Mouse (Mus musculus): ENCODE measurements around the gene Rbm20. TPM values are rescaled to one million over a fixed set of nuclear protein-coding genes. Genes with fewer than 3 reads are reported as not detected.
A peak's percentile ranks its signal among the peaks of the same experiment; 100 is the strongest.
"Not testable (repeated sequence)": the region's sequence is repeated elsewhere in the genome, so short reads cannot be mapped to it uniquely, and the experiment has no call there.

Rbm20 gene
- polyA plus RNA-seq, 1 experiment from 2014 or later = 2.5 TPM

DNA sequence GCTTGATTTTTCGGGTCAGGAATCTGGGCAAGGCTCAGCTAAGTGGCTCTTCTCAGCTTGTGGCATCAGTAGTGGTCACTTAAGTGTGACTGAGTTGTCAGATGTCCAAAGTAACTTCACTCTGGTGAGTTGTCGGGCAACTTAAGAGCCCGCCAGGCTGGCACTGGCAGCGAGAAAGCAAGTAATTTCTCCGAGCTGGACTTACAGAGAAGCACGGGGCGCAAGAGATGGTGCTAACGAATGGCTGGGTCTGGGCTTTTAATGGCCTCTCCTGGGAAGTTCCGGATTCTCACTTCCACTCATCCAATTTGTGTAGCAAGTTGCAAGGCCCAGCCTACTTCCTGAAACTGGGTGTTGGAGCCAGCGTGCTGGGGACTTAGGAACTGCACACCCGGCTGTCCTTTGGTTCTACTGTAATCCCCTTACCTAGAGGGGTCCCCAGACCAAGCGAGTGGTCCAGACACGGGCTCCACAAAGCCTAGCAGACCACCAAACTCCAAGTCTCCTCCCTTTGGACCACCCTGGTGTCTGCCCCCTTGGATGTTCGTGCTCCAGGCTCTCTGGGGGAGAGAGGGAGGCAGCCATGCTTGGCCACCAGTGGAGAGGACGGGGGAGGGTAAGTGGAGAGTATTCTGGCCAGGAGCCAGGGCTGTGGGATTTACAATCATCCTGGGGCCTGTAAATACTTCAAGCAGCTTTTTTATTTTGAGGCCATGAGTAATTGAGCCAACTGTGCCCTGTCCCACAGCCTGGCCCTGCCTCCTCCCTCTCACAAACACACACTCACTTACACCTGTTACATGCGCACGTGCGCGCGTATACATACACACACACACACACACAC lies 23.3 kb upstream of the Rbm20 start:
- WGBS = 64% methylated on average over 20 of the region's 20 CpGs
- H3K27ac ChIP-seq (replicated peaks) = no peak overlapping the region
- TF ChIP-seq EP300 (optimal IDR thresholded peaks at IDR 0.05) (no peak), CTCF (IDR thresholded peaks at IDR 0.05; ENCODE audit: low read depth) (no peak)
- no peak overlapping the region for H3K4me2 ChIP-seq (replicated peaks; ENCODE audit: low read depth)
- peak; percentile 30 for ATAC-seq (ENCODE audit: low FRiP score, low TSS enrichment)
- no peak overlapping the region for H3K4me3 ChIP-seq (ENCODE audit: low read depth, low read length)
- DNase-seq (ENCODE audit: low spot score) = no peak
- H3K4me1 ChIP-seq (replicated peaks; ENCODE audit: control insufficient read depth, insufficient read depth) = peaks cover 4% of the 10 kb centered on the region
- no peaks in the 10 kb centered on the region for H3K27me3 ChIP-seq (ENCODE audit: control insufficient read depth, insufficient read depth, low read length)
- H3K9ac ChIP-seq (ENCODE audit: low read length) = no peak overlapping the region
- H3K9me3 ChIP-seq (ENCODE audit: control insufficient read depth, low read length) = no peaks in the 10 kb centered on the region
- H3K36me3 ChIP-seq (ENCODE audit: control insufficient read depth, insufficient read depth, low read length) = no peaks in the 10 kb centered on the region

DNA sequence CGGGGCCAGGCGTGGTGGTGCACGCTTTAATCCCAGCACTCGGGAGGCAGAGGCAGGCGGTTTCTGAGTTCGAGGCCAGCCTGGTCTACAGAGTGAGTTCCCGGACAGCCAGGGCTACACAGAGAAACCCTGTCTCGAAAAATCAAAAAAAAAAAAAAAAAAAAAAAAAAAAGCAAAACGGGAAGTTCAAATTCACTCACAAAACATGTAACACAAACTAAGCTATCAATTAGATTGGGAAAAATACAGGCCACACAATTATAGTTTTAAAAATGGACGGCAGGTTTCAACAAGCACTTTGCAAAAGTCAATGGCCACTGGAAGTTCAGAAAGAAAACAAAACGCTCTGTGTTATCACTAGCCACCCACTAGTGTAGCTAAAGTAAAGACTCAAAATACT lies 20.7 kb upstream of the Rbm20 start:
- ATAC-seq (ENCODE audit: low FRiP score, low TSS enrichment); H3K9me3 ChIP-seq (ENCODE audit: control insufficient read depth, low read length); H3K27me3 ChIP-seq (ENCODE audit: control insufficient read depth, insufficient read depth, low read length); H3K9ac ChIP-seq (ENCODE audit: low read length); H3K27ac ChIP-seq (replicated peaks); H3K4me1 ChIP-seq (replicated peaks; ENCODE audit: control insufficient read depth, insufficient read depth); H3K4me2 ChIP-seq (replicated peaks; ENCODE audit: low read depth); DNase-seq (ENCODE audit: low spot score); H3K36me3 ChIP-seq (ENCODE audit: control insufficient read depth, insufficient read depth, low read length); H3K4me3 ChIP-seq (ENCODE audit: low read depth, low read length): not testable (repeated sequence)
- 84% methylated on average over 11 of the region's 11 CpGs for whole genome bisulfite sequencing

DNA sequence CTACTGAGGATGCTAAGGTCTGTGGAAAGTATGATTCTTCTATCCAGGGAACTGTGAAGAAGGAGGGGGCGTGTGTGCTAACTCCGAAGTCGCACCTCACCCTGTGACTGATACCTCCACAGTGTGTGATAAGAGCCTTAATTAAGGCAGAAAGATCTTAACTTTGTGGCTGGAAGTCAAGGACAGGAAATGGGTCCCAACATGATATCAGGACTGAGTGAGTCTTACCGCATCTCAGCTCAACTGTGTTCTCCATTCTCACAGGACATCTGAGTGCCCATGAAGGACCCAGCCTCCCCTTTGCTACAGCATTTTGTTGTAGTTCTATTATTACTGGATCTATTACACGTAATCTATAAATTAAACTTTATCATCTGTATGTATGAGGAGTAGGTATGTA lies 19.7 kb upstream of the Rbm20 start:
- Histone ChIP-seq H3K9me3 (ENCODE audit: control insufficient read depth, low read length) (no peaks in the 10 kb centered on the region), H3K4me1 (replicated peaks; ENCODE audit: control insufficient read depth, insufficient read depth) (no peaks in the 10 kb centered on the region; the same call in 1 of the 2 replicates), H3K9ac (ENCODE audit: low read length) (no peak overlapping the region), H3K36me3 (ENCODE audit: control insufficient read depth, insufficient read depth, low read length) (no peaks in the 10 kb centered on the region), H3K4me3 (ENCODE audit: low read depth, low read length) (no peak overlapping the region), H3K4me2 (replicated peaks; ENCODE audit: low read depth) (no peak overlapping the region), H3K27me3 (ENCODE audit: control insufficient read depth, insufficient read depth, low read length) (no peaks in the 10 kb centered on the region), H3K27ac (replicated peaks) (no peak overlapping the region)
- WGBS = 63% methylated on average over 5 of the region's 5 CpGs
- DNase-seq (ENCODE audit: low spot score) (peak; percentile 2), ATAC-seq (ENCODE audit: low FRiP score, low TSS enrichment) (no peak)
- TF ChIP-seq EP300 (optimal IDR thresholded peaks at IDR 0.05) (no peak), CTCF (IDR thresholded peaks at IDR 0.05; ENCODE audit: low read depth) (no peak)

DNA sequence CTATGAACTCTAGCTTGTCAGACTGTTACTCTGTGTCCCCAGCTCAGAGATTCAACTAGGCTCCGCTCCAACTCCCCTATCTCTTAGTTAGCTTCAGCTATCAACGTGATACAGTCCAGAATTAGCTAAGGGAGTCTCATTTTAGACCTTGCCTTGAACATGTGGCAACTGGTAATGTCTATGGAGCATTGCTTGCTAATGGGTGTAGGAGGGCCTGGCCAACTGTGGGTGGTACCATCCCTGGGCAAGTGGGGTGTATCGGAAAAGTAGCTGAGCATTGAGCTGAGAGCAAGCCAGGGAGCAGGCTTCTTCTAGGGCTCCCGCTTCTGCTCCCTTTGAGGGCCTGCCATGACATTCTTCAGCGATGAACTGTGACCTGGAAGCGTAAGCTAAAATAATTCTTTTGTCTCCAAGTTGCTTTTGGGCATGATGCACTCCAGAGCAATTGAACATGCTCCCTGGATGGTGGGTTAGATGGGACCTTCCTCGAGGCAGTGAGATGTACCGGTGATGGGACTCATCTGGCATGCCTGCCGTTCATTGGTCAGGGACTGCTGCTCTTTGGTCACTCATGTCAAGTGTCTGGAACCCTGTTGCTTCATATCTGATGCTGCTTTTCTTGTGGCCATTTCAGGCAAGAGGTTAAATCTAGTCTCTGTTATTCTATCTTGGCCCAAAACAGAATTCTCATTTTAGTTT lies 16.2 kb upstream of the Rbm20 start:
- Histone ChIP-seq H3K27ac (replicated peaks) (no peak overlapping the region), H3K4me3 (ENCODE audit: low read depth, low read length) (no peak overlapping the region), H3K4me2 (replicated peaks; ENCODE audit: low read depth) (no peak overlapping the region), H3K36me3 (ENCODE audit: control insufficient read depth, insufficient read depth, low read length) (no peaks in the 10 kb centered on the region), H3K4me1 (replicated peaks; ENCODE audit: control insufficient read depth, insufficient read depth) (no peaks in the 10 kb centered on the region; the same call in 1 of the 2 replicates), H3K9ac (ENCODE audit: low read length) (no peak overlapping the region), H3K9me3 (ENCODE audit: control insufficient read depth, low read length) (no peaks in the 10 kb centered on the region), H3K27me3 (ENCODE audit: control insufficient read depth, insufficient read depth, low read length) (no peaks in the 10 kb centered on the region)
- DNase-seq (ENCODE audit: low spot score) (no peak), ATAC-seq (ENCODE audit: low FRiP score, low TSS enrichment) (no peak)
- WGBS = 82% methylated on average over 9 of the region's 9 CpGs
- TF ChIP-seq EP300 (optimal IDR thresholded peaks at IDR 0.05) (no peak), CTCF (IDR thresholded peaks at IDR 0.05; ENCODE audit: low read depth) (no peak)

DNA sequence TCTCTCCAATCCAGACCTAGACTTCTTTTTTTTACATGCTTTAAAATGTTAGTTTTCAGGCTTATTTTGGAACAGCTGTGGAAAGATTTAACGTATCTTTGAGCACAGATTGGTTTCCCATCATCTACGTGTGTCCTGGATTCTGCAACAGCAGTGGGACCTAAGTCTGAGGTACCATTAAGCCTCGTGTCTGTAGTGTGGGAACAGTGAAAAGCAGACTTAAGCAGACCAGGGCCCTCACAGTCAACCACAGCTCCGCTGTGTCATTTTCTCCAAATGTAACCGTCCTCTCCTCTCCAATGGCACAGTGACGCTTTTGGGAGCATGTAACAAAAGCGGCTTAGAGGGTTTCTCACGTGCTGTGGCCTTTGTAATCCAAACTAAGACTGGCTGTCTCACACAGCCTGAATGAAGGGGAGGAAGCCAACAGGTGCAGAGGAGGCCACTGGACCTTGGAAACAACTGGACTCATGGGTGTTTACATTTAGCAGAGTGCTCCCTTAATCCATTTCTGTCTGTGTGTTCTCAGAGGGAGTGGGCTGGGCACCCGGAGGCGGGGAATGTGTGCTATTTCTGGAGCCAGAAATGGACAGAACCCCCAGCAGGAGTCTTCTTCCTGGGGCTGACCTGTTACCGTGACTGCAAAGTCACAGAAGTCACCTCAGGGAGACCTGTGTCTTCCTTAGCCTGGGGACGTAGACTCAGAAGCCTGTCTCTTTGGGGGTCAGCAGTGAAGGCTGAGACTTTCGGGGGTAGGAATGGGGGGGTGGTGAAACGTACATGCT lies 15.0 kb upstream of the Rbm20 start:
- H3K36me3 ChIP-seq (ENCODE audit: control insufficient read depth, insufficient read depth, low read length) = no peaks in the 10 kb centered on the region
- DNase-seq (ENCODE audit: low spot score) (no peak), ATAC-seq (ENCODE audit: low FRiP score, low TSS enrichment) (no peak)
- H3K4me1 ChIP-seq (replicated peaks; ENCODE audit: control insufficient read depth, insufficient read depth) = no peaks in the 10 kb centered on the region; the same call in 1 of the 2 replicates
- WGBS = 36% methylated on average over 14 of the region's 14 CpGs
- H3K27me3 ChIP-seq (ENCODE audit: control insufficient read depth, insufficient read depth, low read length) = no peaks in the 10 kb centered on the region
- no peak overlapping the region for H3K4me3 ChIP-seq (ENCODE audit: low read depth, low read length)
- no peak overlapping the region for H3K27ac ChIP-seq (replicated peaks)
- H3K9ac ChIP-seq (ENCODE audit: low read length) = no peak overlapping the region
- TF ChIP-seq EP300 (optimal IDR thresholded peaks at IDR 0.05) = no peak
- no peak for TF ChIP-seq CTCF (IDR thresholded peaks at IDR 0.05; ENCODE audit: low read depth)
- no peaks in the 10 kb centered on the region for H3K9me3 ChIP-seq (ENCODE audit: control insufficient read depth, low read length)
- H3K4me2 ChIP-seq (replicated peaks; ENCODE audit: low read depth) = no peak overlapping the region

All from stomach, postnatal 0 days (tissue).